Mouse (Mus musculus) ES-Bruce4 (cell line): ENCODE measurements at regions not wholly inside any gene's neighbourhood (a gene's known extent, or its start where the extent isn't known, plus 50 kb on each side); places are given as distances from the start of the nearest gene placed in this dataset.

Source experiments
- CTCF ChIP-seq: IDR thresholded peaks from one replicate; pipeline ENCODE4 v1.8.1; 2011; ENCODE audit warnings: low read depth, low read length
- POLR2A ChIP-seq: IDR thresholded peaks from one replicate; pipeline ENCODE4 v1.8.1; 2011; ENCODE audit warnings: low read length; ENCODE audit not compliant: insufficient read depth

- TF ChIP-seq POLR2A (no peak), CTCF (no peak)
These were observed 643.4 kb downstream of the Tmem114 start for GRCm38 (mm10) chr16:7781506-7781905.
